Mouse (Mus musculus) small intestine, adult 2 months (tissue): ENCODE measurements around the gene Pde4d.

Experiments used
- CTCF ChIP-seq: fragments of 200-500 bp; IDR thresholded peaks from 2 replicates; pipeline ENCODE4 v1.5.1; 2012; ENCODE audit warnings: low read depth, mild to moderate bottlenecking, control low read depth, inconsistent platforms, low read length, moderate library complexity, mixed read lengths; ENCODE audit not compliant: insufficient replicate concordance, insufficient read length; ENCODE audit errors: extremely low read depth
- POLR2A ChIP-seq: fragments of 200-500 bp; IDR thresholded peaks from 2 replicates; pipeline ENCODE4 v1.6.1; 2012; ENCODE audit warnings: low read depth, mild to moderate bottlenecking, control low read depth, inconsistent platforms, low read length, moderate library complexity

DNA sequence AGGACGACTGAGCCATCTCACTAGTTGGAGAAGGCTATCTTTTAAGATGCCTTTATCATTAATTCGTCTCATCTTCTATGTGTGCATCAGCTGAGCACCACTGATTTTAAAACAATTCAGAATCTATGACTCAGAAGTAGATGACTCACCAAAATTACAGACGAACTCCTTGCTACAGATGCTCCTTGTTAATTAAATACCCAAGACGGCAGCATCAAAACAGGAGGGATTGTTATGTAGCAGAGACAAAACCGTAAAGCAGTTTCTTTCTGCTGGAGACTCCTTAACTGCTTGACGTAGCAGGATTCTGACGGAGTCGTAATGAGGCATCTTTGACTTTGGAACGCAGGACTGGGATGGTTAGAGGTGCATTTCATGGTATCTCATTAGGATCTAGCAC lies 1050.6 kb downstream of the Pde4d start:
- TF ChIP-seq POLR2A (no peak), CTCF (no peak)
